Mouse (Mus musculus) heart, embryonic 13.5 days (tissue): ENCODE results near the gene Taf1c. TPM values are rescaled to one million over a fixed set of nuclear protein-coding genes. Genes with fewer than 3 reads are reported as not detected.

Experiments
- ATAC-seq: fragments of 200-750 bp; cut with Nextera tagmentation; 2 replicates; pipeline ENCODE4 v1.8.0; 2017; ENCODE audit warnings: moderate TSS enrichment; ENCODE audit not compliant: insufficient number of reproducible peaks, low FRiP score, low TSS enrichment; ENCODE audit errors: extremely low read depth
- H3K27ac ChIP-seq: fragments of 300-500 bp; sonication (generic); replicated peaks from 2 replicates; pipeline ENCODE4 v1.5.1; 2015; ENCODE audit warnings: moderate library complexity, mild to moderate bottlenecking, inconsistent platforms
- H3K27me3 ChIP-seq: fragments of 300-500 bp; sonication (generic); replicated peaks from 2 replicates; pipeline ENCODE4 v1.6.1; 2015; ENCODE audit warnings: mild to moderate bottlenecking, inconsistent platforms
- H3K36me3 ChIP-seq: fragments of 300-500 bp; sonication (generic); 2 replicates; pipeline ENCODE4 v1.6.1; 2015; ENCODE audit warnings: mild to moderate bottlenecking, inconsistent platforms
- H3K4me1 ChIP-seq: fragments of 300-500 bp; sonication (generic); 2 replicates; pipeline ENCODE4 v1.6.1; 2015; ENCODE audit warnings: inconsistent platforms
- H3K4me2 ChIP-seq: fragments of 300-500 bp; sonication (generic); 2 replicates; pipeline ENCODE4 v1.6.1; 2015; ENCODE audit warnings: inconsistent platforms, mild to moderate bottlenecking, moderate library complexity
- H3K4me3 ChIP-seq: fragments of 300-500 bp; sonication (generic); 2 replicates; pipeline ENCODE4 v1.5.1; 2015; ENCODE audit warnings: moderate library complexity, mild to moderate bottlenecking, inconsistent platforms
- H3K9ac ChIP-seq: fragments of 300-500 bp; sonication (generic); 2 replicates; pipeline ENCODE4 v1.6.1; 2015; ENCODE audit warnings: inconsistent platforms, mild to moderate bottlenecking, moderate library complexity
- H3K9me3 ChIP-seq: fragments of 300-500 bp; sonication (generic); 2 replicates; pipeline ENCODE4 v1.6.1; 2016; ENCODE audit warnings: inconsistent platforms
- WGBS: fragments of 180-500 bp; shearing (Covaris S2); methylation state at CpG from one replicate; pipeline ENCODE4 v1.1.7; 2015; ENCODE audit warnings: mixed read lengths; 5-methylcytosine and 5-hydroxymethylcytosine counted together
- polyA plus RNA-seq: library from polyadenylated mRNA; unstranded; fragments of >200 nt; fragmentation: Nextera tagmentation; extraction: Ambion mirVana; gene quantifications from 2 replicates; pipeline ENCODE4 v1.2.1, GENCODE M21; 2015

Taf1c gene
- polyA plus RNA-seq, 1 experiment from 2014 or later = 6.6 TPM

GRCm38 (mm10) chr8:119623061-119623460 is 18.0 kb upstream of the Taf1c start:
- Histone ChIP-seq H3K4me3 (no peak overlapping the region), H3K4me2 (no peak overlapping the region), H3K9ac (no peak overlapping the region), H3K36me3 (no peaks in the 10 kb centered on the region), H3K9me3 (no peaks in the 10 kb centered on the region), H3K4me1 (peaks cover 17% of the 10 kb centered on the region), H3K27me3 (peaks cover 19% of the 10 kb centered on the region; the same call in 1 of the 2 replicates), H3K27ac (no peak overlapping the region)
- 78% methylated on average over 8 of the region's 8 CpGs for WGBS
- no peak for ATAC-seq

GRCm38 (mm10) chr8:119622555-119622954 is 17.5 kb upstream of the Taf1c start:
- 71% methylated on average over 4 of the region's 4 CpGs for WGBS
- Histone ChIP-seq H3K27me3 (peaks cover 19% of the 10 kb centered on the region; the same call in 1 of the 2 replicates), H3K36me3 (no peaks in the 10 kb centered on the region)

GRCm38 (mm10) chr8:119620848-119621465 is 15.9 kb upstream of the Taf1c start:
- Histone ChIP-seq H3K9me3 (no peaks in the 10 kb centered on the region), H3K9ac (no peak overlapping the region), H3K4me2 (no peak overlapping the region), H3K4me1 (peaks cover 9% of the 10 kb centered on the region), H3K27me3 (peaks cover 19% of the 10 kb centered on the region; the same call in 1 of the 2 replicates), H3K27ac (0 out of 2 replicates have a peak overlapping the region, but pooled peaks have one; percentile 32), H3K4me3 (no peak overlapping the region), H3K36me3 (no peaks in the 10 kb centered on the region)
- ATAC-seq = no peak
- WGBS = 57% methylated on average over 14 of the region's 14 CpGs

More at GRCm38 (mm10) chr8:119622555-119622954, 17.5 kb upstream of the Taf1c start:
- no peak overlapping the region for H3K27ac ChIP-seq
- peaks cover 13% of the 10 kb centered on the region for H3K4me1 ChIP-seq
- no peaks in the 10 kb centered on the region for H3K9me3 ChIP-seq
- no peak overlapping the region for H3K4me2 ChIP-seq
- H3K4me3 ChIP-seq = no peak overlapping the region
- ATAC-seq = no peak
- H3K9ac ChIP-seq = no peak overlapping the region

- H3K4me2 ChIP-seq = no peak overlapping the region
- H3K9me3 ChIP-seq = no peaks in the 10 kb centered on the region
- H3K27me3 ChIP-seq = peaks cover 20% of the 10 kb centered on the region
- WGBS = 65% methylated on average over 6 of the region's 6 CpGs
- no peak overlapping the region for H3K4me3 ChIP-seq
- H3K27ac ChIP-seq = 0 out of 2 replicates have a peak overlapping the region, but pooled peaks have one; percentile 32
- ATAC-seq = no peak
- no peaks in the 10 kb centered on the region for H3K36me3 ChIP-seq
- no peak overlapping the region for H3K9ac ChIP-seq
- peaks cover 9% of the 10 kb centered on the region for H3K4me1 ChIP-seq
Measured at GRCm38 (mm10) chr8:119620116-119620840, 15.3 kb upstream of the Taf1c start.

- no peaks in the 10 kb centered on the region for H3K36me3 ChIP-seq
- H3K27me3 ChIP-seq = peaks cover 19% of the 10 kb centered on the region
- no peak overlapping the region for H3K9ac ChIP-seq
- H3K4me3 ChIP-seq = no peak overlapping the region
- no peak for ATAC-seq
- H3K4me2 ChIP-seq = no peak overlapping the region
- H3K9me3 ChIP-seq = no peaks in the 10 kb centered on the region
- peaks cover 9% of the 10 kb centered on the region for H3K4me1 ChIP-seq
- H3K27ac ChIP-seq = no peak overlapping the region
- WGBS = 48% methylated on average over 5 of the region's 5 CpGs
Measured at GRCm38 (mm10) chr8:119618887-119619286, 13.9 kb upstream of the Taf1c start.

GRCm38 (mm10) chr8:119617586-119617985 is 12.6 kb upstream of the Taf1c start:
- ATAC-seq = no peak
- Histone ChIP-seq H3K4me3 (no peak overlapping the region), H3K36me3 (no peaks in the 10 kb centered on the region), H3K4me1 (peaks cover 9% of the 10 kb centered on the region), H3K27me3 (peaks cover 24% of the 10 kb centered on the region), H3K9me3 (no peaks in the 10 kb centered on the region), H3K9ac (no peak overlapping the region), H3K27ac (no peak overlapping the region), H3K4me2 (no peak overlapping the region)
- 80% methylated on average over 5 of the region's 5 CpGs for WGBS

GRCm38 (mm10) chr8:119616811-119617210 is 11.8 kb upstream of the Taf1c start:
- H3K4me1 ChIP-seq = peaks cover 9% of the 10 kb centered on the region
- H3K27me3 ChIP-seq = peaks cover 29% of the 10 kb centered on the region
- H3K27ac ChIP-seq = no peak overlapping the region
- H3K4me3 ChIP-seq = no peak overlapping the region
- no peak overlapping the region for H3K4me2 ChIP-seq
- ATAC-seq = no peak
- 88% methylated on average over 4 of the region's 4 CpGs for WGBS
- H3K9ac ChIP-seq = no peak overlapping the region
- no peaks in the 10 kb centered on the region for H3K9me3 ChIP-seq
- no peaks in the 10 kb centered on the region for H3K36me3 ChIP-seq

GRCm38 (mm10) chr8:119616358-119616757 is 11.3 kb upstream of the Taf1c start:
- H3K27ac ChIP-seq = no peak overlapping the region
- no peak for ATAC-seq
- H3K4me3 ChIP-seq = no peak overlapping the region
- no peaks in the 10 kb centered on the region for H3K9me3 ChIP-seq
- no peak overlapping the region for H3K4me2 ChIP-seq
- WGBS = 63% methylated on average over 7 of the region's 7 CpGs
- peaks cover 9% of the 10 kb centered on the region for H3K4me1 ChIP-seq
- no peaks in the 10 kb centered on the region for H3K36me3 ChIP-seq
- peaks cover 29% of the 10 kb centered on the region for H3K27me3 ChIP-seq
- no peak overlapping the region for H3K9ac ChIP-seq

- H3K9me3 ChIP-seq = no peaks in the 10 kb centered on the region
- H3K4me1 ChIP-seq = no peaks in the 10 kb centered on the region
- WGBS = 73% methylated on average over 14 of the region's 14 CpGs
- no peak for ATAC-seq
- H3K27ac ChIP-seq = no peak overlapping the region
- no peak overlapping the region for H3K9ac ChIP-seq
- no peak overlapping the region for H3K4me3 ChIP-seq
- no peaks in the 10 kb centered on the region for H3K36me3 ChIP-seq
- H3K27me3 ChIP-seq = peaks cover 29% of the 10 kb centered on the region
- no peak overlapping the region for H3K4me2 ChIP-seq
Measured at GRCm38 (mm10) chr8:119615096-119615495, 10.1 kb upstream of the Taf1c start.

GRCm38 (mm10) chr8:119612471-119612870 is 7.4 kb upstream of the Taf1c start, which contains the start of gene Adad2:
Gene Adad2 (plus strand): TSS chr8:119612747.
- no peak within 1 kb of the TSS for H3K9ac ChIP-seq
- peaks cover 29% of the 10 kb centered on the region for H3K27me3 ChIP-seq
- peaks cover 13% of the 10 kb centered on the region; the same call in 1 of the 2 replicates for H3K9me3 ChIP-seq
- H3K4me2 ChIP-seq = no peak within 1 kb of the TSS
- no peaks in the 10 kb centered on the region for H3K36me3 ChIP-seq
- WGBS = 71% methylated on average over 26 of the region's 26 CpGs
- no peak for ATAC-seq
- H3K27ac ChIP-seq = no peak within 1 kb of the TSS
- no peaks in the 10 kb centered on the region for H3K4me1 ChIP-seq
- H3K4me3 ChIP-seq = no peak within 1 kb of the TSS

GRCm38 (mm10) chr8:119606224-119606623 is 1.2 kb upstream of the Taf1c start:
- WGBS = 78% methylated on average over 2 of the region's 2 CpGs
- no peak for ATAC-seq
- Histone ChIP-seq H3K9me3 (peaks cover 13% of the 10 kb centered on the region; the same call in 1 of the 2 replicates), H3K4me1 (peaks cover 11% of the 10 kb centered on the region), H3K9ac (no peak overlapping the region), H3K27me3 (no peaks in the 10 kb centered on the region), H3K36me3 (peaks cover 19% of the 10 kb centered on the region), H3K4me3 (no peak overlapping the region), H3K4me2 (no peak overlapping the region), H3K27ac (no peak overlapping the region)
